7 mouse cellular contexts compared by ENCODE assay signal in the genomic region with DNA sequence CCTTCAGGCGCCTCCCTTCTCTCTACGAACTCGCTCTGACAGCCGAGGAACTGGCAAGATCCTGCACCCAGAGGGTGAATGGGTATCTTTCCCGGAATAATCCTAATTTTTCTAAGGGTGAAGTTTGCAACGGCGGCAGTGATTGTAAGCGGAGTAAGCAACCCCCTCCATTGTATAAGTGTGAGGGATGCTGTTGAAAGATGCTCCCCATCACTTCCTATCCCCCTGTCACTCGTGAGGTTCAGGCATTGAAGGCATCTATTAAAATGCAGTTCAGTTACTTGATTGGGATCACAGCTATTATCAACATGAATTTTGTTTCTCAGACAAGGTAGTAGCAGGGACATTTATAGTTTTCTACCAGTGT. TPM values are rescaled to one million over a fixed set of nuclear protein-coding genes. Genes with fewer than 3 reads are reported as not detected.
A peak's percentile ranks its signal among the peaks of the same experiment; 100 is the strongest.
DNase-seq lines count a peak whose midpoint lies in the region; ATAC-seq lines count a peak whose summit lies in the region.

No protein-coding gene starts in this region.

- no peaks in the 10 kb centered on the region for H3K36me3 ChIP-seq in neural tube, embryonic 11.5 days (ENCODE audit: control insufficient read depth, insufficient read depth, low read length)
- no peaks in the 10 kb centered on the region for H3K36me3 ChIP-seq in forebrain, embryonic 12.5 days (replicated peaks)
- H3K36me3 ChIP-seq in limb, embryonic 15.5 days = no peaks in the 10 kb centered on the region
- no peaks in the 10 kb centered on the region for H3K36me3 ChIP-seq in stomach, embryonic 16.5 days (ENCODE audit: control insufficient read depth, insufficient read depth, low read length)

- H3K9ac ChIP-seq in neural tube, embryonic 11.5 days (ENCODE audit: low read length) = peak overlapping the region; percentile 41; the same call in 1 of the 2 replicates
- peak overlapping the region; percentile 47 for H3K9ac ChIP-seq in forebrain, embryonic 12.5 days
- peak overlapping the region; percentile 26; the same call in 1 of the 2 replicates for H3K9ac ChIP-seq in limb, embryonic 15.5 days
- H3K9ac ChIP-seq in stomach, embryonic 16.5 days (ENCODE audit: low read length) = peak overlapping the region; percentile 72

- peak overlapping the region; percentile 53 for H3K4me2 ChIP-seq in neural tube, embryonic 11.5 days (ENCODE audit: low read depth)
- H3K4me2 ChIP-seq in forebrain, embryonic 12.5 days = peak overlapping the region; percentile 56
- H3K4me2 ChIP-seq in limb, embryonic 15.5 days = peak overlapping the region; percentile 48
- peak overlapping the region; percentile 60 for H3K4me2 ChIP-seq in stomach, embryonic 16.5 days (ENCODE audit: low read depth, low read length)

- 0 out of 2 replicates have a peak overlapping the region, but pooled peaks have one; percentile 27 for H3K27ac ChIP-seq in neural tube, embryonic 11.5 days (ENCODE audit: low read depth, low read length)
- H3K27ac ChIP-seq in forebrain, embryonic 12.5 days = peak overlapping the region; percentile 87; the same call in 1 of the 2 replicates
- peak overlapping the region; percentile 77 for H3K27ac ChIP-seq in limb, embryonic 15.5 days
- H3K27ac ChIP-seq in stomach, embryonic 16.5 days (ENCODE audit: low read length) = no peak overlapping the region

- peak overlapping the region; percentile 54 for H3K4me3 ChIP-seq in neural tube, embryonic 11.5 days (ENCODE audit: low read depth, low read length)
- peak overlapping the region; percentile 56 for H3K4me3 ChIP-seq in forebrain, embryonic 12.5 days (replicated peaks)
- H3K4me3 ChIP-seq in limb, embryonic 15.5 days = peak overlapping the region; percentile 60
- peak overlapping the region; percentile 67 for H3K4me3 ChIP-seq in stomach, embryonic 16.5 days (replicated peaks; ENCODE audit: low read length)

- no peaks in the 10 kb centered on the region for H3K4me1 ChIP-seq in neural tube, embryonic 11.5 days (ENCODE audit: control insufficient read depth, insufficient read depth, low read length)
- H3K4me1 ChIP-seq in forebrain, embryonic 12.5 days = no peaks in the 10 kb centered on the region; the same call in 1 of the 2 replicates
- no peaks in the 10 kb centered on the region for H3K4me1 ChIP-seq in limb, embryonic 15.5 days
- H3K4me1 ChIP-seq in stomach, embryonic 16.5 days (ENCODE audit: control insufficient read depth, insufficient read depth, low read length) = no peaks in the 10 kb centered on the region

- peak; percentile 4; the same call in 1 of the 2 replicates for ATAC-seq in neural tube, embryonic 11.5 days (ENCODE audit: insufficient read depth, low FRiP score, low TSS enrichment)
- no peak; the same call in 1 of the 2 replicates for ATAC-seq in forebrain, embryonic 12.5 days (ENCODE audit: low FRiP score)
- ATAC-seq in limb, embryonic 15.5 days (ENCODE audit: insufficient number of reproducible peaks, low FRiP score, low TSS enrichment, low read depth) = no peak
- ATAC-seq in stomach, embryonic 16.5 days (ENCODE audit: insufficient read depth, low FRiP score) = 0 out of 2 replicates have a peak, but pooled peaks have one; percentile 8
- no peak for ATAC-seq in activated CD4-positive, CD25-positive, alpha-beta regulatory T cell, adult 4 months

- DNase-seq in neural tube, embryonic 11.5 days (ENCODE audit: low spot score) = no peak
- DNase-seq in neural tube, embryonic 10.5 days (ENCODE audit: extremely low spot score, low spot score) = no peak
- DNase-seq in spleen, postnatal 10 days (ENCODE audit: low spot score in 2 of 2) = no peak

- H3K27me3 ChIP-seq in neural tube, embryonic 11.5 days (ENCODE audit: control insufficient read depth, insufficient read depth, low read length) = no peaks in the 10 kb centered on the region
- no peaks in the 10 kb centered on the region for H3K27me3 ChIP-seq in forebrain, embryonic 12.5 days
- H3K27me3 ChIP-seq in limb, embryonic 15.5 days = no peaks in the 10 kb centered on the region
- no peaks in the 10 kb centered on the region for H3K27me3 ChIP-seq in stomach, embryonic 16.5 days (ENCODE audit: control insufficient read depth, insufficient read depth, low read length)

- WGBS in neural tube, embryonic 11.5 days = 18% methylated on average over 9 of the region's 9 CpGs
- WGBS in forebrain, embryonic 12.5 days = 25% methylated on average over 9 of the region's 9 CpGs
- 22% methylated on average over 9 of the region's 9 CpGs for WGBS in limb, embryonic 15.5 days
- 16% methylated on average over 9 of the region's 9 CpGs for WGBS in stomach, embryonic 16.5 days

- no peaks in the 10 kb centered on the region for H3K9me3 ChIP-seq in neural tube, embryonic 11.5 days (ENCODE audit: control insufficient read depth, low read length)
- no peaks in the 10 kb centered on the region for H3K9me3 ChIP-seq in forebrain, embryonic 12.5 days
- H3K9me3 ChIP-seq in limb, embryonic 15.5 days = no peaks in the 10 kb centered on the region
- no peaks in the 10 kb centered on the region for H3K9me3 ChIP-seq in stomach, embryonic 16.5 days (replicated peaks; ENCODE audit: control insufficient read depth, low read length)

RNA-seq across cellular contexts. Expression of gene Slc25a14, which starts 0.8 kb away (rescaled TPM):
- 26.7 and 27.2 TPM in 2 replicates for polyA plus RNA-seq in neural tube, embryonic 11.5 days (2014; fragmentation: Nextera tagmentation; extraction: Ambion mirVana)
- 30.8 and 36.7 TPM in 2 replicates for polyA plus RNA-seq in forebrain, embryonic 12.5 days (2016; fragmentation: Nextera tagmentation; extraction: Ambion mirVana)
- polyA plus RNA-seq in limb, embryonic 15.5 days (2015; fragmentation: Nextera tagmentation; extraction: Ambion mirVana) = 16.2 and 16.3 TPM in 2 replicates
- 11.8 and 14.3 TPM in 2 replicates for polyA plus RNA-seq in stomach, embryonic 16.5 days (2015; fragmentation: Nextera tagmentation; extraction: Ambion mirVana)
- polyA plus RNA-seq in activated CD4-positive, CD25-positive, alpha-beta regulatory T cell, adult 4 months (2017; shearing (Covaris generic)) = 10 to 100 TPM; 11.9 to 12.6 TPM

RNA-seq across cellular contexts. Expression of gene Zfp280c, which starts 29.7 kb away (rescaled TPM):
- 15.8 and 19.1 TPM in 2 replicates for polyA plus RNA-seq in neural tube, embryonic 11.5 days (2014; fragmentation: Nextera tagmentation; extraction: Ambion mirVana)
- polyA plus RNA-seq in forebrain, embryonic 12.5 days (2016; fragmentation: Nextera tagmentation; extraction: Ambion mirVana) = 20.7 and 22.4 TPM in 2 replicates
- 9.0 and 9.5 TPM in 2 replicates for polyA plus RNA-seq in limb, embryonic 15.5 days (2015; fragmentation: Nextera tagmentation; extraction: Ambion mirVana)
- 7.8 and 8.6 TPM in 2 replicates for polyA plus RNA-seq in stomach, embryonic 16.5 days (2015; fragmentation: Nextera tagmentation; extraction: Ambion mirVana)
- 10 to 100 TPM; 15.6 to 17.7 TPM for polyA plus RNA-seq in activated CD4-positive, CD25-positive, alpha-beta regulatory T cell, adult 4 months (2017; shearing (Covaris generic))

RNA-seq across cellular contexts. Expression of gene Gpr119, which starts 50.2 kb away (rescaled TPM):
- not detected in 2 replicates for polyA plus RNA-seq in neural tube, embryonic 11.5 days (2014; fragmentation: Nextera tagmentation; extraction: Ambion mirVana)
- polyA plus RNA-seq in forebrain, embryonic 12.5 days (2016; fragmentation: Nextera tagmentation; extraction: Ambion mirVana) = not detected in 2 replicates
- polyA plus RNA-seq in limb, embryonic 15.5 days (2015; fragmentation: Nextera tagmentation; extraction: Ambion mirVana) = not detected in 2 replicates
- polyA plus RNA-seq in stomach, embryonic 16.5 days (2015; fragmentation: Nextera tagmentation; extraction: Ambion mirVana) = 0.14 TPM in 1 of 2 replicates, not detected in the other
- polyA plus RNA-seq in activated CD4-positive, CD25-positive, alpha-beta regulatory T cell, adult 4 months (2017; shearing (Covaris generic)) = not detected

Comparison
In these comparisons a context has a peak if more than half of its experiments do, and no peak if none do; other contexts are left out.
1. ATAC-seq: peak in neural tube, embryonic 11.5 days (single experiment) and stomach, embryonic 16.5 days (single experiment); none in forebrain, embryonic 12.5 days (single experiment), limb, embryonic 15.5 days (single experiment) and activated CD4-positive, CD25-positive, alpha-beta regulatory T cell, adult 4 months (single experiment).
2. Peak in every context shown above with its lines, with median percentiles within 50 percentile points of each other: H3K4me2 ChIP-seq, H3K4me3 ChIP-seq and H3K9ac ChIP-seq.